Mouse (Mus musculus): ENCODE results near the gene Plekhh2.

Plekhh2 gene

DNA sequence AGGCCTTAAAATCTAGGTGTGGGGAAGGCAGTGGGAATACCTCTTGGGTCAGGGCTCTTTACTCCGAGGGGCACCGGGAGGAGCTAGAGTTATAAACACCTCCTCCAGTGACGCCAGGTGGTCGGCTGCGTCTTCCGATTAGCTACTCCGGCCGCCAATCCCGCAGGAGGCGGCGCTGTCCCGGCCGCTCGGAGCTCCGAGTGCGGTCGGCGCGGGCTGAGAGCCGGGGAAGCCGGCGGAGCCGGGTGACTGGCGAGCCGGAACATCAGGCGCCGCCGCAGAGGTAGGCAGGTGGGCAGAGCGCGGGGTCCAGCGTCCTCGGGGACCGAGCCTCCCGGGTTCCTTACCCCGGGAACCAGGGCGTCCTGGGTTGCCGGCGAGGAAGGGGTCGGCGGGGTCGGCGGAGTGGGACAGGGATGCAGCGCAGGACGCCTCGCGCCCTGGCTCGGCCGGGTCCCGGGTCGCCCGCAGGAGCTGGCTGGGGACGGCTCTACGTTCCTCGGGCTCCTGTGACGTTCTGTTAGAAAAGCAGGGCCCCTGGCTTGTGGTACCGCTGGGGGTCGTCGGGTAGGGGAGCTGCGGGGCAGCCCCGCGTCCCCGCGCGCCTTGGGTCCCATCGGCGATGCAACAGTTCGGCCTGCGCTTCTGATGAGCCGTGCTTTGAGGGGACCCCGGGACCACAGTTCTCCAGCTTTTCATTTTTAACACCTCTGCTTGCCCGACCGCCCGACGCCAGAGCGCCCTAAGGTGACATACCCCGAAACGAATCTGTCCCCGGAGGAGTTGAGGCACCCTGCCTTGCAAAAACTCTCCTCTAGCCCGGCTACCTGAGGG is at the start of gene Plekhh2:
Gene Plekhh2 (plus strand): TSS at position 214 of the 834 bp plus-strand sequence.
- peak; percentile 90 for DNase-seq

DNA sequence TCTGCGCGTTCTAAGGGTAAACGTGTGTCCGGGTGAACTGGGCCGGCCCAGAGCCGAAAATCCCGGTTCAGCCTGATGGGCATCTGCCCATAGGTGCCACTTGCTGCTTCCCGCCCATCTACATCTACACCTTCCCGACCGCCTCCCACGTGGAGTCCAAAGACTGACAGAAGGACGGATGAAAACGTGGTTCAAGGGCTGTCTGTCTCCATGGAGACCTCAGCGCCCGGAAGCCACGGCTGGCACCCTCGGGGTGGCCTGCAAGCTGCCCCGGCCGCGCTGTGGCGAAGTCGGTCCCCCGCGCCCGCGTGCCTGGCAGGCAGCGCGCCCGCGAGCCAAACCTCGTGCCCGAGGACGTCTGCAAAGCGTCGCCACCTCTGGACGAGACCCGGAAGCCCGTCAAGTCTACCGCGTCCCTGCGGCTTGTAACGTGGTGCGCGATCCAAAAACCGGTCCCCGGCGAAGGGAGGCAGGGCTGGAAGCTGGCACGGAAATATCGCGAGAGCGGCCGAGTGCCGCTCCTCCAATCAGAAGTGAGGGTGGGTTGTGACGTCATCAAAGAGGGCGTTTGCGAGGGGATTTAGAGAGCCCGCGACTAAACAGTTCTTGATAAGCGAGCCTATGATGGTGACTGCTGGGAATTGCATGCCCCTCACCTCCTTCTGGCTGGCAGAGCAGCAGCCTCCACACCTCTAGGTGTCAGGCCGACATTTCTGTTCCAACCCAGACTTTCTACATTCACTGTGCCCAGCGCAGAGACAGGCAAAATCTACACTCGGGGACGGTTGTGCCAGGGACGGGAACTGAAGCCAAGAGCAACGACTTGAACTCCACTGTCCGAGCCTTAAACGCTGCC is 45.7 kb upstream of the Plekhh2 start, which contains the start of gene Thada:
Gene Thada (minus strand): TSS at position 453 of the 856 bp plus-strand sequence.
- peak; percentile 99 for DNase-seq

DNA sequence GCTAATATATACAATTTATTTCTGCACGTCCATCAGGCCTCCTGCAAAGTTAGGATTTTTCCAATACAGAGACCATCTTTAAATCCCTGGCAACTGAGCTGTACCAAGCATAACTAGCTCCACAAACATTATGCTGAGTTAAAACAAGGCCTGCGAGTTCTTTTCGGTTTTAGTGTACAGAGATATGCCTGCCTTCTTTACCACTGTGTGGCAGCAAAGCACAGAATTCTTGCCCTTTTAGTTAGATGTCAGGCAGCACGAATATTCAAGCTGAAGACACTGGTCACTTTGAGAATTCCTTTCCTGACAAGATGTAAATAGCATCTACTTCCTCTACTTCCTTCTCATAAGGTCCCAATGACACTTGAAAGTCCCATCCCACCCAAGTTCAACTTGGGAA is 37.4 kb upstream of the Plekhh2 start:
- DNase-seq, result peak; percentile 53

DNA sequence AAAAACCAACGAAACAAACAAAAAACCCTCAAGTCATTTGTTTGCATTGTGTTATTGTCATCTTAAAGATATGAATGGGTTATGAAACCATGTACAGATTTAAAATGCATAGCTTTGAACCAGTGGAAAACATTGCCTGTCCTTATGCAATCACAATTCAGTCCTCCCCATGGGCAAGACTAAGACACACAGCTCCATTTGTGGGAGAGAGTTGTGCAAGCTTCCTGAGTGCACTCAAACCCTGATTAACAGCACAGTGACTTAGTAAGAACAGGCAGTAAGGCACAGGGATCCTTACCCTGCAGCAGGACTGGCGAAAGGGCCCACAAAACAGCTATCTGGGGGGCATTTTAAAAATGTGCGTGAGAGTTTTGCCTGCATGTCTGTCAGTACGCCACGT is 34.5 kb upstream of the Plekhh2 start:
- DNase-seq, result no peak

DNA sequence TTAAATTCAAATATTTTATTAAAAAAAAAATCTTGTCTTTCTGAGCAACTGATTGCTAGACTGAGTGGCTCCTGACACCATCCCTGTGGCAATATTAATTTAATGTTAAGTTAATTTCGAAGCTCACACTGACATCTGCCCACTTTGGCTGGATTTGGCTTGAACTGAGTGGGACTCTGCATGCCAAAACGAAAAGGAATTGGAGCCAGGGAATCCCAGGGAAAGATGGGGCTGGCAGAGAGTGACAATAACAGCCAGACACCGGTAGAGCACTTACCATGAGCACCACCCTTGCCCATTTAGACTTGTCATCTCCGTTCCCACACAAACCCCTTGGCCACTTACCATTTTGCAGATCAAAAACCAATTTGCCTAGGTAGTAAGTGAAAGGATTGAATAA is 33.4 kb upstream of the Plekhh2 start:
- DNase-seq, result no peak

DNA sequence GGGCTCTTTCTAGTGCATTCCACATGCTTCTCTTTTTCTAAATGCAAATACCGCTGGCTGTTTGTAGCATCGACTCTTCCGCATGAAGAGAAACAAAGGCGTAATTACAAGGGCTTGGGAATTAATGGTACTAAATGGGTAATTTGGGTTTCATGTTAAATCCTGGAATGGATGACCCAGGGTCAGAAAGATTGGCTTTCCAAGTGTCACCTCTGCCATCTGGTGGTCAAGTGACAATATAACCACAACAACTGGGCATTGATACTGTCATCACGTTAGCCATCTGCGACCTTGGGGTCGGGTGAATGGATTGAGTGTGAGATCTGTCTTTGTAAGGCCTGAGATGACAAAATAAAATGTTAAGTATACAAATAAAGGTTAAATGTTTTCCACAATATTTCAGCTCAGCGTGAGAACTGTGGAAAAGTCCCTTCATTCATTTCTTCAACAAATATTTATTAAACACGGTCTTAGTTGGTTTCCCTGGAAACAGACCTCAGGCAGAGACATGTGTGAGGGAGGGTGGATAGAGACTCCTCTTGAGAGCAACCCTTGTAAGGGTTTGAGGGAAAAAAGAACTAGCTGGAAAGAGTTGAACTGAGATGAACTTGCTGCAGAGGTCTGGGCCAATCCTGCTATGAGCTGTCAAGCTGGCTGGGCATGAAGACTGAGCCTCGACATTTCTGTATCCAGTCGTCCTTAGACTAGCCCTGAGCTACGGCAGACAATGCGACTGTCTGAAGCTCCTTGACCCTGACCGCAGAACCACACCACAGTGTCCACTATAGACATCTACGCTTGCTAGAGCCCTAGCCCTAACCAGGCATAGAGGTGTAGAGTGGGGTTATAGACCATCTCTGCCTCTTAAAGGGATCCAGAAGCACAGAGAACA is 31.0 kb upstream of the Plekhh2 start:
- peak; percentile 73 for DNase-seq

DNA sequence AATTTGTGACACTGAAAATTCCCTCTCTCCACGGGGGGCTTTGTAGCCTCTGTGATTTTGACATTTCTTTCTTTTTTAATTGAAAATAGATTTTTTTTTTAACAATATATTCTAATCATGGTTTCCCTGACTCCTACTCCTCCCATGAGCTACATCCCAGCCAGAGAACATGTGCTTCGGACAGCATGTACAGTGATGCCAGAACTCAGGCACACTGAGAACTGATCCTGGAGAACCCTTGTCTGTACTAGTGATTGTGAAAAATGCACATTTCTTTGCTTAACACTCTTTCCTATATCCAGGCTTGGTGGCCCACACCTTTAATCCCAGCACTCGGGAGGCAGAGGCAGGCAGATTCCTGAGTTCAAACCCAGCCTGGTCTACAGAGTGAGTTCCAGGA is 28.9 kb upstream of the Plekhh2 start:
- DNase-seq, result no peak

DNA sequence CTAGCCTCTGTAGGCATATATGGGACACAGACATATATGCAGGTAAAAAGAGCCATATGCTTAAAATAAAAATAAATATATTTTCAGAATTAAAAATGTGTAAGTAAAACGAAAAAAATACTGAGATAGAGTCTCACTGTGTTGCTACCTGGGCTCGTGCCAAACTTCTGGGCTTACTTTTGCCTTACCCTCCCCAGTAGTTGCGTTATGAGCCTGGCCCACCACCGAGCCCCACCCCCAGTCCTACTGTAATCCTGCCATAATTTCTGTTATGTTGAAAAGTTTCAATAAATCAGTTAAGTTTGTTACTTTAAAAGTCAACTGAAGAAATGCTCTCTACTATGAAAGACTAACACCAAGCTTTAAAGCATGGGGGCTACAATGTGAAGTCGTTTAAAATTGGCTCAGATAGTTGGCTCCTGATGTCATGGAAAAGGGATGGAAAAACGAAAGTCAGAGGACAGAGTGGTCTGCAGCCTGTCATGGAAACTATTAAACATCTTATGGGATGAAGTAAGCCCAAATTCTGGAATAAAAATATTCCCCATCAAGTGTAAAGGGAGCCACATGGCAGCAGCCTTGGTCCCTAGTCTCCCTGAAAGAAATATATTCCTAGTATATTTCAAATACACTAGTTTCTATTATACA is 27.9 kb upstream of the Plekhh2 start:
- peak; percentile 42 for DNase-seq

DNA sequence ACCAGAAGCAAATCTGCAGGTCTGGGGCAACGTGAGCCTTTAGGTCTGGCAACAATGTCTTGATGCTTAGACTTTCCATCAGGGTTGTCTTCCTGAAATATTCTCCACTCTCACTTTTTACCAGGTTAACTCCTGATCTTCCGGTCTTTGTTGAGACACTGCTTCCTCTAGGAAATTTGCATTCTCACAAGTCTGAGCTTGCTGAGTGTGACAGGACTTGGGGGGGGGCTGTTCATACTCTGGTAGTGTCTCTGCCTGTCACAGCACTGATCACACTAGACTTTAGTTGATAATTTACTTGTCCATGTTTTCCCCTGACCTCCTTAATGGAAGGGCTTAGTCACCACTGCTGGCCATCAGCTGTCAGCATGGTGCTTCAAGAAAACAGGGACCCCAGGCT is 24.3 kb upstream of the Plekhh2 start:
- DNase-seq, result no peak

DNA sequence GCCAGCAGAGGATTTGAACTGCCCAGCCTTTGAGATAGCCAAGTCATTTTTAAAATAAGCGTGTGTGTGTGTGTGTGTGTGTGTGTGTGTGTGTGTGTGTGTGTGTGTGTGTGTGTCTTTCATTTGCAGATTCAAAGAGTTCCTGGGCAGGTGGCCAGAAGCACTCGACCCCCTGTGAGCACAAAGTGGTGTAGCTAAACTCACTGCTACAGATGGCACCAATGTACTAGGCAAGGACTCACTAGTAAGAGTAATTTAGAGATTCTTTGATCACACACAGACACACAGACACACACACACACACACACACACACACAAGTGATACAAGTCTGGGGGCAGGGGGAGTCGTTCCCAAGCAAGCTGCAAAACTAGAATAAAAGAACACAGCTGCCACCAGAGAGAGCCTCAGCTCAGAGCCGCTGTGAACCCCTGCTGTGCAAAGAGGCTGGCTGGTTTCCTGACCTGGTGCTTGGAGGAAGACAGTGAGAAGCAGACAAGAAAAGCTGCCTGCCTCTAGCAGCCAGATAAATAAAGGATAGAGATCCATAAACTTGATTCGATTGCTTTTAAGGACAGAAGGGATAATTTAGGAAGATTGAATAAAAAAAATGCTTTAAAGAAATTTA is 19.3 kb upstream of the Plekhh2 start:
- DNase-seq, result peak; percentile 32

DNA sequence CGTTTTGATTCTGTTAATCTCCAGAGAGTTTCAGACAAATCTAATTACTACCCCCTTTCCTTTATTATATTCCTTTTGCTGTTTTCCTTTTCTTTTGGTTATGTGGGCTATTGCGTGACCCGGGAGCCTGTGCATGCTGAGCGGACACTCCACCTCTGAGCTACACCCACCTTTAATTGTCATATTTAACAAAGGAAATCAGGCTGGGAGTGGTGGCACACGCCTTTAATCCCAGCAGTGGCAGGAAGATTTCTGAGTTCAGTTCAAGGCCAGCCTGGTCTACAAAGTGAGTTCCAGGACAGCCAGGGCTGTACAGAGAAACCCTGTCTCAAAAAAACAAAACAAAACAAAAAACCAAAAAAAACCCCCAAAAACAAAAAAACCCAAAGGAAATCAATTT is 14.7 kb upstream of the Plekhh2 start:
- no peak for DNase-seq

DNA sequence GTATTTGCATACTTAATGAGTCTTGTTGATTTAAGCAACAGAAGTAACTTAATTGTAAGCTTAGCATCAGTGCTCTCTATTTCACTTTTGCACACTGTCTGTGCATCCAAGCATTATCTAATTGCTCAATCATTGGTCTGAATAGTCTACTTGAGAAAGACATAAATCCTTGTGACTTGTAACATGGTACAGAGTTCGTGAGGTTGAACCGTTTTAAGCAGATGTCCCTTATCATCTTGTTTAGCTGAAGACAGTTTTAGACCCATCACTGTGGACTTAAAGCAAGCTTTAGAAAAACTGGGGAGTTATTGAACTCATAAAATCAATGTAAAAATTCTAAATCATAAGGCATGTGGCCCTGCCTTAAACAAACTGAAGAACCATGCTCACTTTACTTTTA is 14.1 kb upstream of the Plekhh2 start:
- no peak for DNase-seq

DNA sequence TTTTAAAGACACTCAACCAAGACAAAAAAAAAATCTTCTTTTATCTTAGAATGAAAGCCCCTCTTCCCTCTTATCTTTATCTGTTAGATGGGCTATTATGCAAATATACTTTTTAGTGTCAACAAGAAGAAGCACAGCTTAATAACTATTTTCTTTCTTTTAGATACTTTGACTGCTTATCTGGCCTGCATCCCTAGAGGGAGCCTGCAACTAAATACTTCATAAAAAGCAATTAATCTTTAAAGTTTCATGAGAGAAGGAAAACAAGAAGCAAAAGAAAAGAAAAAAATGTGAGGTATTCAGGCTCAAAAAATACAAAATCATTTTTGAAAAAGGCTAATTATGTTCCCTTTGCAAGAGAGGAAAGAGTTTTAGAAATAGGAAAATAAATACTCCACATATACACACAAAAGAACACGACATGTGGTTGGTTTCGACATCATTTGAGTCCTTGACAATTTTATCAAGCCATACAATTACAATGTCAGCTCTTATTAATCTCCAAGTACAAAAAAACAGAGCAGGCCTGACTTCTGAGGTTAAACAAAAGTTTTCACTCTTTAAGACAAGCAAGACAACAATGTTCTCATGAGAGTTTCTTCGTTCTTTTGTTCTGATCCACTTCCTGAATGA is 13.6 kb upstream of the Plekhh2 start:
- DNase-seq, result no peak

DNA sequence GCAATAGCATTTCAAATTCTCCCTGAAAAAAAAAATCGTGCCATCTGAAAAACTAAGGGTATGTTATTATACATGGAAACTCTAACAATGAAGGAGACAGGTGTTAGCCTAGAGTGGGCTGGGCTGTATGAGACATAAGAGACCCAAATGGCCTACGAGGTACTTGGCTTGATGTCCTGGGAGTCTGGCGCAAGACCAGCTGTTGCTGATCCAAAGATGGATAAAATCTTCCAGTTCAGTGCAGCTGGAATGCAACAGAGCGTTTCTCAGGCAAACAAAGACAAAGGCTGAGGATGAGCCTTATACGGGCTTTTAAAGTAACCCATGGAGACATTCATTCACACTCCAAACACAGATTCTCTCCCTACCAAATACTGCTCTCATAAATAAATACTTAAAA is 13.1 kb upstream of the Plekhh2 start:
- DNase-seq, result peak; percentile 41

DNA sequence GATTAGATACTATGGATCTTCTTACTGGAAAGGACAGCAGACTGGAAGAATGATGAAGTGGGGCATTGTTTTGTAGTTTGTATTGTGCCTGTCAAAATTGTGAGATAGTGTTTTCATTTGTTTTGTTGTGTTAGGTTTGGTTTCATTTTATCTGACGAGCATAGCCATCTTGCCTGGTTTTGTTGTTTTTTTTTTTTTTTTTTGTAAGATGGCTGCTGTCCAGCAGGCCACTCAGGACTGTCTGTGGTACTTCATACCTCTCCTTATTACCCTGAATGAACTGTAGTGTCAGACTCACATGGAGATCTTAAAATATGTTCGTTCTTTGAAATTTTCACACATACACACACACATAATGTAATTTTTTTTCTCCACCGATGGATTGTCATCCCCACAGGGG is 9.4 kb upstream of the Plekhh2 start:
- no peak for DNase-seq

DNA sequence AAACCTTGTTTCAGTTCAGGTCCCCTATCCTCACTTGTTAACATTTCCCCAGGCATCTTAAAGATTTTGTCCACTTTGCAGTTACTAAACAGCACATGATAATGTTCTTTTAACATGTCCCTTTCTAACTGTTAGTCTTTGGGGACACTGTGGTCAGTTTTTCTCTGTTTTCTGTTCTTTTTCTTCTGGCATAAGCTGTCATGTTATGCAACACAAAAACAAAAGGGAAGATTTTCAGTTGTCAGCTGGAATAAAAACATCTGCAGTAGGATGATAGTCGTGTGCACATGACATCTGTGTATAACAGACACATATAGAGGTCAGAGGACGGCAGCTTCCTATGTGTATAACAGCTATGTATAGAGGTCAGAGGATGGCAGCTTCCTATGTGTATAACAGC is 5.8 kb upstream of the Plekhh2 start:
- DNase-seq, result no peak

DNA sequence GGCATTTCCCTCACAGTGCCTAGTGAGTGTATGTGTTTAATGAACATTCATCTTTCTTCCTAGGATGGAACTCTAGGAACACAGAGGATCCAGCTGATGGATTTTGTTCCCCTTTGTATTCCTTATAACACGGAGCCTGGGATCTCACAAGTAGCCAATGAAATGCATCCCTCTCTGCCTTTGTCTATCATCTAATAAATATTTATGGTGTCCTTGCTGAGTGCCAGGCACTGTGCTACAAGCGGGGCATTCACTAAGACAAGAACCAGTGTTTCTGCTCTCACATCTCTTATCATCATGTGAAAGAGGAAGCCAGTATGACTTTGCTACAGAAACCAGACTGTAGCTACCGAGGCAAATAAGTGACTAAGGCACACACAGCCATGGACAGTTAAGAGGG is 3.0 kb upstream of the Plekhh2 start:
- DNase-seq, result no peak

DNA sequence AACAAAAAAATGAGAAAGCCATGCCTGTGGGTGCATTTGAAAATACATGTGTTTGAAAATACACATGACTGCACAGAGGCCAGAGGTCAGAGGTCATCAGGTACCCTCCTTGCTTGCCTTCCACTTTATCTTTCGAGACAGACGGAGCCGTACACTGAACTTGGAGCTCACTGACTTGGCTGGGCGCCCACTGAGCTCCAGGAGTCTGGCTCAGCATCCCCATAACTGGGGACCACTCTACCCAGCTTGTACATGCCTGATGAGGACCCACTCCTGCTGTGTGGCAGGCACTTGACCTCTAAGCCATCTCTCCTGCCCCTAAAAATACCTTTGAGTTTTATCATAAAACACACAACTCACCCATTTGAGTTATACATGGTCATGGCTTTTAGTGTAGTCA is 2.5 kb upstream of the Plekhh2 start:
- DNase-seq, result no peak

DNA sequence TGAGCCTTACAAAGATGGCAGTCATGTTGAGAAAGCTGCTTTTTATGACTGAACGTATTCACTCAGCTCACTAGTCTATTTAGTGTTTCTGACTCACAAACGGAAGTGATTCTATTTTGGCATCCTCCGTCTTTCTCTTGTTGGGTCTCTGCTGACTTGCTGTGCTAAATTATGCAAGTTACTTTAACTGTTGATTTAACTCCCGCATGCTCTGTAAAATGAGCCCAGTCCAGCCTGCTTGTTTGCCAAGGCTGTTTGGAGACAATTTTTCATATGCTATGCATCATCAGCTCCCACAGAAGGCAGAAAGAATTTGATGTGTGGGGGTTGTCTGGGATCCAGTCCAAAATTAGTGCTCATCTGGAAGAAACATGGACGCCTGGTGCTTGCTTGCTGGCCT is 1.3 kb upstream of the Plekhh2 start:
- DNase-seq, result peak; percentile 68

DNA sequence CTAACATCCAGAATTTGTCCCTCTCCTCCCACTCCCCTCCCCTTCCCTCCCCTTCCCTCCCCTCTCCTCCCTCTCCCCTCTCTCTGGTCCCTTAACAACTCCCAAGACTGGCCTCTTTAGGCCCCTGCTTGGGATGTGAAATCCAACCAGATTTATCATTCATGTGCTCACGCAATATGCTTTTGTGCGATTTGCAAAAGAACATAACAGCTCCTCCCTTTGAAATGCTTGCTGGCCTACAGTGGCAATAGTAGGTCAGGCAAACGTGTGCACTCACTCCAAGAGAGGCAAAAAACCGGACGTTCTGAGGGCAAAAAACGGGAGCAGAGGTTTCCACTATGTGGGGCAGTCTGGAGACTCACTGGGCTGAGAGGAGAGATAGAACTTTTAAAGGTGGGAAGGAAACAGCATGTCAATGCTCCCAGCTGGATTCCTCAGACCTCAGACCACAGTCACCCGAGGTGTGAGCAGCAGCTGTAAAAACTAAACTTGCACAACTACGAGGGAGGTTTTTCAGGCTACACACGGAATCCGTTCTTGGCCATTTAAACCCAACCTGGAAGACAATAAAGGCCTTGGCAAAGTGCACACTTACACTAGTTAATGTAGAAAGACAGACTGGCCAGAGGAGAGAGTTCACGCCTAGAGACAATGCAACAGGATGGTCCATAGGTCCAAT is 595 bp upstream of the Plekhh2 start:
- DNase-seq, result peak; percentile 41

Data from lung, postnatal 10 days (tissue).